Mouse (Mus musculus): Measurements from ENCODE around the gene Hoxb9. TPM values are rescaled to one million over a fixed set of nuclear protein-coding genes. Genes with fewer than 3 reads are reported as not detected.

Hoxb9 gene
- polyA plus RNA-seq, 1 experiment = 0.27 TPM

- Histone ChIP-seq H3K27ac (ENCODE audit: insufficient read depth, low read length) (no peak overlapping the region), H3K4me3 (ENCODE audit: extremely low read depth, insufficient read depth, insufficient read length) (no peak overlapping the region), H3K4me1 (ENCODE audit: control insufficient read depth, insufficient read depth, insufficient read length) (no peaks in the 10 kb centered on the region; the same call in none of the 2 replicates), H3K27me3 (ENCODE audit: control insufficient read depth, insufficient read depth, low read length) (peaks cover 24% of the 10 kb centered on the region), H3K36me3 (ENCODE audit: control insufficient read depth, insufficient read depth, low read length) (no peaks in the 10 kb centered on the region)
- no peak for DNase-seq (ENCODE audit: low read depth in 1 of 2, low spot score in 2 of 2)
- 42% methylated on average over 7 of the region's 7 CpGs for WGBS
- TF ChIP-seq POLR2A (IDR thresholded peaks at IDR 0.05; ENCODE audit: low read depth, low read length) = no peak
- no peak for TF ChIP-seq CTCF (IDR thresholded peaks at IDR 0.05; ENCODE audit: extremely low read depth, insufficient read depth, insufficient read length, insufficient replicate concordance)
These were observed 5.3 kb upstream of the Hoxb9 start for GRCm38 (mm10) chr11:96265954-96266353.

- WGBS = 77% methylated on average over 7 of the region's 7 CpGs
- H3K4me3 ChIP-seq (ENCODE audit: extremely low read depth, insufficient read depth, insufficient read length) = no peak overlapping the region
- no peak overlapping the region for H3K27ac ChIP-seq (ENCODE audit: insufficient read depth, low read length)
- H3K27me3 ChIP-seq (ENCODE audit: control insufficient read depth, insufficient read depth, low read length) = peaks cover 34% of the 10 kb centered on the region
- H3K36me3 ChIP-seq (ENCODE audit: control insufficient read depth, insufficient read depth, low read length) = no peaks in the 10 kb centered on the region
- TF ChIP-seq POLR2A (IDR thresholded peaks at IDR 0.05; ENCODE audit: low read depth, low read length) (no peak), CTCF (IDR thresholded peaks at IDR 0.05; ENCODE audit: extremely low read depth, insufficient read depth, insufficient read length, insufficient replicate concordance) (no peak)
- no peak for DNase-seq (ENCODE audit: low read depth in 1 of 2, low spot score in 2 of 2)
- H3K4me1 ChIP-seq (ENCODE audit: control insufficient read depth, insufficient read depth, insufficient read length) = peaks cover 2% of the 10 kb centered on the region
These were observed 4.0 kb upstream of the Hoxb9 start for GRCm38 (mm10) chr11:96267021-96267920.

GRCm38 (mm10) chr11:96268031-96268745 lies 3.1 kb upstream of the Hoxb9 start:
- no peak for TF ChIP-seq CTCF (IDR thresholded peaks at IDR 0.05; ENCODE audit: extremely low read depth, insufficient read depth, insufficient read length, insufficient replicate concordance)
- no peak for TF ChIP-seq POLR2A (IDR thresholded peaks at IDR 0.05; ENCODE audit: low read depth, low read length)
- peaks cover 41% of the 10 kb centered on the region for H3K27me3 ChIP-seq (ENCODE audit: control insufficient read depth, insufficient read depth, low read length)
- H3K36me3 ChIP-seq (ENCODE audit: control insufficient read depth, insufficient read depth, low read length) = no peaks in the 10 kb centered on the region
- peaks cover 2% of the 10 kb centered on the region for H3K4me1 ChIP-seq (ENCODE audit: control insufficient read depth, insufficient read depth, insufficient read length)
- H3K27ac ChIP-seq (ENCODE audit: insufficient read depth, low read length) = no peak overlapping the region
- WGBS = 50% methylated on average over 1 of the region's 1 CpGs
- DNase-seq (ENCODE audit: low read depth in 1 of 2, low spot score in 2 of 2) = no peak
- no peak overlapping the region for H3K4me3 ChIP-seq (ENCODE audit: extremely low read depth, insufficient read depth, insufficient read length)

GRCm38 (mm10) chr11:96269869-96270268 lies 1.4 kb upstream of the Hoxb9 start:
- DNase-seq (ENCODE audit: low read depth in 1 of 2, low spot score in 2 of 2) = no peak
- H3K4me3 ChIP-seq (ENCODE audit: extremely low read depth, insufficient read depth, insufficient read length) = no peak overlapping the region
- H3K27me3 ChIP-seq (ENCODE audit: control insufficient read depth, insufficient read depth, low read length) = peaks cover 38% of the 10 kb centered on the region
- TF ChIP-seq CTCF (IDR thresholded peaks at IDR 0.05; ENCODE audit: extremely low read depth, insufficient read depth, insufficient read length, insufficient replicate concordance) = no peak
- no peak for TF ChIP-seq POLR2A (IDR thresholded peaks at IDR 0.05; ENCODE audit: low read depth, low read length)
- H3K27ac ChIP-seq (ENCODE audit: insufficient read depth, low read length) = no peak overlapping the region
- 6% methylated on average over 19 of the region's 19 CpGs for WGBS
- H3K4me1 ChIP-seq (ENCODE audit: control insufficient read depth, insufficient read depth, insufficient read length) = peaks cover 2% of the 10 kb centered on the region
- no peaks in the 10 kb centered on the region for H3K36me3 ChIP-seq (ENCODE audit: control insufficient read depth, insufficient read depth, low read length)

- no peak for DNase-seq (ENCODE audit: low read depth in 1 of 2, low spot score in 2 of 2)
- Histone ChIP-seq H3K27ac (ENCODE audit: insufficient read depth, low read length) (no peak overlapping the region), H3K27me3 (ENCODE audit: control insufficient read depth, insufficient read depth, low read length) (peaks cover 39% of the 10 kb centered on the region), H3K4me3 (ENCODE audit: extremely low read depth, insufficient read depth, insufficient read length) (peak overlapping the region; percentile 30; the same call in 1 of the 2 replicates), H3K36me3 (ENCODE audit: control insufficient read depth, insufficient read depth, low read length) (no peaks in the 10 kb centered on the region), H3K4me1 (ENCODE audit: control insufficient read depth, insufficient read depth, insufficient read length) (peaks cover 2% of the 10 kb centered on the region)
- WGBS = 2% methylated on average over 52 of the region's 52 CpGs
- no peak for TF ChIP-seq CTCF (IDR thresholded peaks at IDR 0.05; ENCODE audit: extremely low read depth, insufficient read depth, insufficient read length, insufficient replicate concordance)
- no peak for TF ChIP-seq POLR2A (IDR thresholded peaks at IDR 0.05; ENCODE audit: low read depth, low read length)
These were observed 319 bp downstream of the Hoxb9 start for GRCm38 (mm10) chr11:96271541-96272011.

GRCm38 (mm10) chr11:96272024-96272921 lies 1.0 kb downstream of the Hoxb9 start:
- H3K27me3 ChIP-seq (ENCODE audit: control insufficient read depth, insufficient read depth, low read length) = peaks cover 43% of the 10 kb centered on the region
- TF ChIP-seq CTCF (IDR thresholded peaks at IDR 0.05; ENCODE audit: extremely low read depth, insufficient read depth, insufficient read length, insufficient replicate concordance) (no peak), POLR2A (IDR thresholded peaks at IDR 0.05; ENCODE audit: low read depth, low read length) (no peak)
- H3K4me3 ChIP-seq (ENCODE audit: extremely low read depth, insufficient read depth, insufficient read length) = peak overlapping the region; percentile 4; the same call in 1 of the 2 replicates
- H3K27ac ChIP-seq (ENCODE audit: insufficient read depth, low read length) = no peak overlapping the region
- DNase-seq (ENCODE audit: low read depth in 1 of 2, low spot score in 2 of 2) = no peak
- H3K36me3 ChIP-seq (ENCODE audit: control insufficient read depth, insufficient read depth, low read length) = no peaks in the 10 kb centered on the region
- 3% methylated on average over 58 of the region's 58 CpGs for WGBS
- peaks cover 2% of the 10 kb centered on the region for H3K4me1 ChIP-seq (ENCODE audit: control insufficient read depth, insufficient read depth, insufficient read length)

Data from spleen, adult 2 months (tissue).